In genomic region chr1:87699890-87700448, GRCm38 (mm10) we compare ENCODE assay signal across 22 mouse cellular contexts. TPM values are rescaled to one million over a fixed set of nuclear protein-coding genes. Genes with fewer than 3 reads are reported as not detected.
DNase-seq lines count a peak whose midpoint lies in the region; ATAC-seq and TF ChIP-seq lines count a peak whose summit lies in the region.
"Had no signal": no experiment of that assay in that cellular context is flagged by ENCODE, and none has a peak within 500 bp of the region (broad histone marks: within the 10 kb centered on the region; RNA-seq: fewer than 3 reads in every experiment).

No protein-coding gene starts in this region.

- WGBS in kidney, postnatal 0 days: 40% methylated on average over 5 of the region's 5 CpGs
- WGBS in kidney, embryonic 14.5 days: 37% methylated on average over 5 of the region's 5 CpGs
- WGBS in lung, embryonic 16.5 days: 63% methylated on average over 5 of the region's 5 CpGs
- WGBS in lung, adult 2 months: 72% methylated on average over 5 of the region's 5 CpGs

- H3K4me2 ChIP-seq in kidney, postnatal 0 days (ENCODE audit: low read length): no peak overlapping the region
- no peak overlapping the region for H3K4me2 ChIP-seq in kidney, embryonic 14.5 days (replicated peaks; ENCODE audit: low read depth, low read length)
- no peak overlapping the region for H3K4me2 ChIP-seq in lung, embryonic 16.5 days (ENCODE audit: low read depth, low read length)
- H3K4me2 ChIP-seq: embryonic facial prominence, embryonic 12.5 days; heart, embryonic 11.5 days; hindbrain, embryonic 15.5 days; liver, embryonic 11.5 days; neural tube, embryonic 13.5 days had no signal

- no peak for TF ChIP-seq CTCF in kidney, postnatal 0 days (IDR thresholded peaks at IDR 0.05; ENCODE audit: low read depth)
- no peak for TF ChIP-seq CTCF in lung, adult 2 months (IDR thresholded peaks at IDR 0.05; ENCODE audit: insufficient read depth, low read length)

- no peak overlapping the region for H3K9ac ChIP-seq in kidney, postnatal 0 days (ENCODE audit: low read depth, low read length)
- no peak overlapping the region for H3K9ac ChIP-seq in kidney, embryonic 14.5 days (ENCODE audit: low read depth, low read length)
- no peak overlapping the region for H3K9ac ChIP-seq in lung, embryonic 16.5 days (ENCODE audit: low read length)
- H3K9ac ChIP-seq: embryonic facial prominence, embryonic 12.5 days; forebrain, postnatal 0 days; hindbrain, embryonic 15.5 days; neural tube, embryonic 13.5 days had no signal

- no peaks in the 10 kb centered on the region for H3K4me1 ChIP-seq in kidney, postnatal 0 days (replicated peaks; ENCODE audit: insufficient read depth, low read length)
- no peaks in the 10 kb centered on the region for H3K4me1 ChIP-seq in kidney, embryonic 14.5 days (ENCODE audit: control insufficient read depth, insufficient read depth, low read length)
- no peaks in the 10 kb centered on the region; the same call in 1 of the 2 replicates for H3K4me1 ChIP-seq in lung, embryonic 16.5 days (replicated peaks; ENCODE audit: control insufficient read depth, insufficient read depth, low read length)
- H3K4me1 ChIP-seq in lung, adult 2 months (ENCODE audit: control insufficient read depth, insufficient read depth, low read length): no peaks in the 10 kb centered on the region
- H3K4me1 ChIP-seq: embryonic facial prominence, embryonic 12.5 days; hindbrain, embryonic 15.5 days; midbrain, embryonic 10.5 days; neural tube, embryonic 13.5 days had no signal

- no peaks in the 10 kb centered on the region for H3K9me3 ChIP-seq in kidney, postnatal 0 days (replicated peaks; ENCODE audit: low read length)
- H3K9me3 ChIP-seq in kidney, embryonic 14.5 days (ENCODE audit: control insufficient read depth, low read length): no peaks in the 10 kb centered on the region
- H3K9me3 ChIP-seq in lung, embryonic 16.5 days (ENCODE audit: control insufficient read depth, low read length): no peaks in the 10 kb centered on the region
- H3K9me3 ChIP-seq: embryonic facial prominence, embryonic 12.5 days; hindbrain, embryonic 15.5 days; midbrain, embryonic 10.5 days; neural tube, embryonic 13.5 days had no signal

- TF ChIP-seq POLR2A in lung, adult 2 months (IDR thresholded peaks at IDR 0.05; ENCODE audit: borderline replicate concordance, extremely low read depth, low read depth, low read length): no peak

- H3K36me3 ChIP-seq in kidney, postnatal 0 days (ENCODE audit: insufficient read depth, low read length): no peaks in the 10 kb centered on the region
- no peaks in the 10 kb centered on the region for H3K36me3 ChIP-seq in kidney, embryonic 14.5 days (ENCODE audit: control insufficient read depth, insufficient read depth, low read length)
- H3K36me3 ChIP-seq in lung, embryonic 16.5 days (ENCODE audit: control insufficient read depth, insufficient read depth, low read length): no peaks in the 10 kb centered on the region
- H3K36me3 ChIP-seq: embryonic facial prominence, embryonic 12.5 days; hindbrain, embryonic 15.5 days; midbrain, embryonic 10.5 days; neural tube, embryonic 13.5 days had no signal

- no peak overlapping the region for H3K4me3 ChIP-seq in kidney, postnatal 0 days (replicated peaks; ENCODE audit: low read depth, low read length)
- no peak overlapping the region for H3K4me3 ChIP-seq in kidney, embryonic 14.5 days (ENCODE audit: low read length)
- no peak overlapping the region for H3K4me3 ChIP-seq in lung, embryonic 16.5 days (ENCODE audit: low read length)
- no peak overlapping the region for H3K4me3 ChIP-seq in lung, adult 2 months (replicated peaks; ENCODE audit: extremely low read depth, low read depth, low read length)
- H3K4me3 ChIP-seq: embryonic facial prominence, embryonic 12.5 days; hindbrain, embryonic 15.5 days; midbrain, embryonic 10.5 days; myocyte; neural tube, embryonic 13.5 days had no signal

- ATAC-seq in kidney, postnatal 0 days (replicated peaks; ENCODE audit: low FRiP score, low read depth): peak; percentile 33; the same call in 1 of the 2 replicates
- no peak for ATAC-seq in kidney, embryonic 14.5 days (ENCODE audit: low FRiP score, low TSS enrichment)
- ATAC-seq in lung, embryonic 16.5 days (ENCODE audit: low read depth): peak; percentile 61; the same call in 1 of the 2 replicates
- ATAC-seq: forebrain, postnatal 0 days; midbrain, embryonic 16.5 days; Patski had no signal

- no peaks in the 10 kb centered on the region for H3K27me3 ChIP-seq in kidney, postnatal 0 days (ENCODE audit: insufficient read depth, low read length)
- H3K27me3 ChIP-seq in kidney, embryonic 14.5 days (ENCODE audit: control insufficient read depth, insufficient read depth, low read length): no peaks in the 10 kb centered on the region
- H3K27me3 ChIP-seq in lung, embryonic 16.5 days (ENCODE audit: control insufficient read depth, insufficient read depth, low read depth, low read length): no peaks in the 10 kb centered on the region
- H3K27me3 ChIP-seq: embryonic facial prominence, embryonic 12.5 days; hindbrain, embryonic 15.5 days; neural tube, embryonic 13.5 days; Patski had no signal

- peak; percentile 50 for DNase-seq in kidney, postnatal 0 days (ENCODE audit: low spot score)
- peak; percentile 40 for DNase-seq in layer of hippocampus, adult 9-11 months
- DNase-seq in layer of hippocampus, postnatal 14 days (ENCODE audit: low spot score in 2 of 2): no peak
- DNase-seq in lung, adult 2 months: no peak
- DNase-seq in brain, adult 2 months (ENCODE audit: low read depth, low spot score): peak; percentile 78
- DNase-seq: adrenal gland, postnatal 36 days; cerebellum, adult 18-20 months; forebrain, postnatal 0 days; kidney, adult 9 months; retina, postnatal 1 day; thymus, postnatal 14 days had no signal

- H3K27ac ChIP-seq in kidney, postnatal 0 days: no peak overlapping the region
- H3K27ac ChIP-seq in kidney, embryonic 14.5 days (ENCODE audit: low read depth, low read length): no peak overlapping the region
- H3K27ac ChIP-seq in lung, embryonic 16.5 days (ENCODE audit: low read length): no peak overlapping the region
- H3K27ac ChIP-seq: embryonic facial prominence, embryonic 12.5 days; hindbrain, embryonic 15.5 days; midbrain, embryonic 10.5 days; neural tube, embryonic 13.5 days had no signal

RNA-seq across cellular contexts. Expression of gene Atg16l1, which starts 55.7 kb away (rescaled TPM):
- 20.8 and 21.9 TPM in 2 replicates for polyA plus RNA-seq in kidney, postnatal 0 days (2015; fragmentation: Nextera tagmentation; extraction: Ambion mirVana)
- polyA plus RNA-seq in kidney, embryonic 14.5 days (2014; fragmentation: Nextera tagmentation; extraction: Ambion mirVana): 23.7 and 33.1 TPM in 2 replicates
- 10 to 100 TPM; 53.9 to 61.1 TPM for total RNA-seq in layer of hippocampus, postnatal 14 days (2021)
- polyA plus RNA-seq in lung, embryonic 16.5 days (2015; fragmentation: Nextera tagmentation; extraction: Ambion mirVana): 27.5 and 29.4 TPM in 2 replicates
- 18.1 and 22.8 TPM in 2 replicates for polyA plus RNA-seq in lung, adult 2 months (2012; rRNA removed)

Comparison
In these comparisons a context has a peak if more than half of its experiments do, and no peak if none do; other contexts are left out.
1. DNase-seq: peak in kidney, postnatal 0 days (single experiment), layer of hippocampus, adult 9-11 months (single experiment) and brain, adult 2 months (single experiment); none in layer of hippocampus, postnatal 14 days (0 of 2) and lung, adult 2 months (single experiment).